Mouse (Mus musculus) CD8-positive naive resting alpha-beta T cell, adult 2 months (primary cell): ENCODE results near the gene Fam196b.

ENCODE experiments used
- DNase-seq, 2 experiments: peaks; one replicate each; pipeline ENCODE4 v3.0.0; 2022; ENCODE audit warnings: low read depth in 2 of 2, low spot score in 2 of 2

Gene Fam196b

DNA sequence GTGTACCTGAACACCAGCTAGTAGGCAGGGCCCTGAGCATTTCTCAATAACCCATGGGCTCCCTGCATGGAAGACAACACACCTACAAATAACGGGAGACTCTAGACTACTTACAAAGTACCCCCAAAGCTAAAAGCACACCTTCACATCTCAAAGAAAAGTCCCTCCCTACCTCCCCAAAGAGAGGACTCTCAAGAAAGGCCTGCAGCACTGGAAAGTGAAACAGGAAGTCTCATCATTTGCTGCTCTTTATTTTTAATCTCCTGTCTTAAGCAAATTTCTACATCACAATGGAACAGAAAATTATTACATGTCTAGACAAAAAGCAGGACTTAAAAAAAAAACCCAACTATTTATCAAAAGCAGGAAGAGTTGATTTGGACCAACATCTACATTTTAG lies 90.7 kb downstream of the Fam196b start:
- DNase-seq: no peak

DNA sequence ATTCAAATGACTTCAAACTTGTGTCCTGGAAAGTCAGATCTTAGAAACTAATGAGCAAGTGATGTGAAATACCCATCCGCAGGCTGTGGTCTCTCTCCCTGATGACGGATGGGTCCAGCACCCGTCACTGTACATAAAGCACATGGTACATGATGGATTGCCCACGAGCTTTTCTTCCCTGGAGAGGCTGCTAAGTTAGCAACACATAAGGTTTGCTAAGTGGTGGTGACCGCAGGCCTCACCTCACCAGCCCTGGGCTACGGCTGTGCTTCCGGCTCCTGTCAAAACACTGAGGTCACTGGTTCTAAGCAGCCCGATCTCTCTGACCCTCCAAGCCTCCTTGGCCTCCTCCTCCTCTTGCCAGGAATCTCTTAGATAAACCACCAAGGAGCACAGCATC lies 91.7 kb downstream of the Fam196b start:
- no peak for DNase-seq

- no peak for DNase-seq
Observed at GRCm38 (mm10) chr11:34406850-34407249, 92.2 kb downstream of the Fam196b start.

DNA sequence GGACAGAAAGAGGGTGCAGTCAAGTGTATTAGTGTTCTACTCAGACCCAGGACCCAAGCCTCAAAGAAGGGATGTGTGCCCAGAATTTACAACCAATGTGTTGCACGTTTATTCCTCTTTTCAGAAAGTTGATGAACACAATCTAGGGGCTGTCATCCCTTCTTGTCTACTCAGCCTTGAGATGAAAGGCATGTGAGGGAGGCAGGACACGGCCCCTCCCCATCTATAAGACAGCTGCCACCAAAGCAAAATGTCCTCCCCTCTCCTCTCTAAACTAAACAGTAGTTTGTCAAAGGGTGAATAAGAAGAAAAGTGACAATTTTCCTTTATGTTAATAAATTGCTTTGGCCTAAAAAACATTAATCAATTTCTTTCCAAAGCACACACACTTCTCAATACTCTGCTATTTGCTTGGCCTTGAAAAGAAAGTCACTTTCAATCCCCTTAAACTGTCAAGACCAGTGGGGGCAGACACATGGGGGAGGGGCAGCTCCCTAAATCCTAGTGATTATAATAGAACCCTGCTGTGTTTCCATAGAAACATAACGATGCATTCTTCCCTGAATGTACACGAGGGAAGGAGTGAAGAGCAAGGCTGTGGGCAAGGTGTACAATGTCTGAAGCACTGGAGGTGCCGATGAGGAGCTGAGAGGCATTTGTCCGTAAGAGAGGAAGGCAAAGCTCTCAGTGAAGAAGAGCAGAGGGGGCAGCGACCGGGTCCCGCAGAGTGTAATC lies 101.4 kb downstream of the Fam196b start:
- DNase-seq: no peak

GRCm38 (mm10) chr11:34416619-34416979 lies 102.0 kb downstream of the Fam196b start:
- DNase-seq: no peak

- no peak for DNase-seq
Observed at GRCm38 (mm10) chr11:34421061-34421460, 106.4 kb downstream of the Fam196b start.

DNA sequence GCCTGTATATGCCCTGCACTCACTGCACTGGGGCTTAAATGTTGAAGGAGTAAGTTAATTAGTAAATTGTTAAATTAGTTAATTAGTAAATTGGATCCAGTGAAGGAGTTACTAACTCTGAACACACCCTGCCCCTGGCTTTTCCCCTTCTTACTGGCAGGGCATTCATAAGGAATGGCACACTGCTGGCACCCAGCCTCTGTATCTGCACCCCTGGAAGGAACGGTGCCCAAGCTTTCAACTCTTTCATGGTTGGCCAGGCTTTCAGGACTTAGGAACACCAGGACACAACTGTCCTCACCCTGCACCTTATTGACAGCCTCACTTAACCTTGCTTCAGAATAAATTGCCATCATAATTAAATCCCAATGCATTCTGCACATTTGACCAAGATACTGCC lies 109.9 kb downstream of the Fam196b start:
- DNase-seq: no peak

DNA sequence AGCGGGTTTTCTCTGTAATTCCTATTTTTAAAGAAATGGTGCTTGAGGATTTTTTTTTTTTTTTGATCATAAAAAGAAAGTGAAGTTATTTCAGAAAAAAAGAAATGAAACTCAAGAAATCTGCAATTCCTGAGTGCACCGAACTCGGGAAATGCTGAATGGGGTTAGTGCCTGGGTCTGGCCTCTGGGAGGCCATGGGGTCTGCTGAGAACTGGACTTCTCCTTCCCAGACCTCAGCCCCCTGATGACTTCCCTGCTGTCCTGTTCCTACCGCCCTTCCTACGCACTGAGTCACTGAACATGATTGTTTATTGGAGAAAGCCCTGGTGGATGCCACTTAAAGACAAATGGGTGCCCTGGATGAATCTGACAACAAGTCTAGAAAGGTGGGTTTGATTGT lies 112.6 kb downstream of the Fam196b start:
- no peak for DNase-seq

- DNase-seq: no peak
Observed at GRCm38 (mm10) chr11:34430940-34431339, 116.3 kb downstream of the Fam196b start.

GRCm38 (mm10) chr11:34431371-34431770 lies 116.7 kb downstream of the Fam196b start:
- DNase-seq: no peak

GRCm38 (mm10) chr11:34431978-34432377 lies 117.4 kb downstream of the Fam196b start:
- DNase-seq: no peak

DNA sequence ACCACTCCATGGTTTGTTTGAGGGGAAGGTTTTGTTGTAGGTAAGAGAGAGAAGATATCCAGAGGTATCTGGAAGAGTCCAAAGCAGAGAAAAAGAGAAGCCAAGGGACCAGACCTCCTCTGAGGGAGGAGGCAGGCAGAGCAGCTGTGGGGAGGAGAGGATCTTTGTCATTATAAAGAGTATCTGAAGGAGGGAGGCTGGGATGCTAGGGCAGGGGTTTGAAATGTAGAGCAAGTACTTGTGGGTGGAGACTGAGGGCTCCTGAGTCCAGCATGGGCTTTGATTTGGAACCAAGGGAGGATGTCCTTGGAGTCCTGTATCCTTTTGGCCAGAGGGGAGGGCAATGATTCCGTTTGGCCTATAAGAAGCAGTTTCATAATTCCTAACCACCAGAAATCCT lies 122.8 kb downstream of the Fam196b start:
- DNase-seq: no peak

GRCm38 (mm10) chr11:34438429-34438828 lies 123.8 kb downstream of the Fam196b start:
- DNase-seq: no peak

- DNase-seq: no peak
Observed at GRCm38 (mm10) chr11:34447891-34448290, 133.3 kb downstream of the Fam196b start.

DNA sequence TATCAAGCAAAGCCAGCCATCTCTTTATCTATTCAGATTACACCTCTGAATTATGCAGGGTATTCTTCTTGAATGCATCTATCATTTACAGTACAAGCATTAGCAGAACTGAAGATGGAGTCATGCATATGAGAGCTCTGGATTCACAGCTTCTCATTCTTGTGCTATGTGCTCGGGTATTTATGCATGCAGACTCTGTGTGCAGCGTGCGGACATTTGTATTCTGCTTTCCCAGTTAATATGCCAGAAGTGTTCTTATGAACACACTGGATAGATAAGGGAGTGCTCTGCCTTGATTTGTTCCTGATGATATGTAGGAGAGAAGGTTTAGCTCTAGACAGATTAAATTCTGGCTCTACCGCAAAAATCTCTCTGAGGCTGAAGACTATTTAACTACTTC lies 135.3 kb downstream of the Fam196b start:
- DNase-seq: no peak

- DNase-seq: no peak
Observed at GRCm38 (mm10) chr11:34467056-34467455, 152.4 kb downstream of the Fam196b start.

GRCm38 (mm10) chr11:34468571-34468970 lies 153.9 kb downstream of the Fam196b start:
- no peak for DNase-seq

DNA sequence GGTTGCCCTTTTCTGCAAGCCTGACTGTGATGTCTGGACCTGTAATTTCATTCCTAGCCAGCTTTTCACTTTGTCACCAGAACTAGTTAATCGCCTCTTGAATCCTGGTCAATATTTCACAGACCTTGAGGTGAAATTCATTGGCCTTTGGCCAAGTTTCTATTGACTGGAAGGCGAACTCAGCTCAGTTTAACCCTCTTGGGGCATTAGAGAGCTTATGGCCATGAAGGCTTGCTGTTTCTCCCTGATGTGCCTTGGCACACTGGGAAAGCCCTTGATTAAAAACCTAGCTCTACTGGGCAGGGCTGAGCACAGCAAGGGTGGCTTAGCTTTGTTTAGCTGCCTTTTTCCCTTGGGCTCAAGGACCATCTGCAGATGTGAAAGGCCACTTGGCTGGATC lies 155.2 kb downstream of the Fam196b start:
- no peak for DNase-seq
